Mouse (Mus musculus) ES-E14 (cell line): ENCODE measurements around the gene Prss56. TPM values are rescaled to one million over a fixed set of nuclear protein-coding genes. Genes with fewer than 3 reads are reported as not detected.

ENCODE experiments used
- DNase-seq: peaks from one replicate; pipeline ENCODE4 v3.0.0-alpha.2; 2013; ENCODE audit warnings: low read depth, low spot score
- H3K27ac ChIP-seq: 2 replicates; pipeline ENCODE4 v1.5.1; 2012; ENCODE audit warnings: low read depth, mild to moderate bottlenecking, low read length, moderate library complexity, mixed read lengths; ENCODE audit not compliant: poor library complexity, insufficient read depth, severe bottlenecking
- H3K36me3 ChIP-seq: 2 replicates; pipeline ENCODE4 v1.6.1; 2012; ENCODE audit warnings: mild to moderate bottlenecking, low read length, moderate library complexity, mixed read lengths; ENCODE audit not compliant: control insufficient read depth, poor library complexity, insufficient read depth, severe bottlenecking
- H3K4me1 ChIP-seq, 2 experiments: fragments of 150-350 bp in 1 of 2; sonication (generic) in 1 of 2; 2 replicates each; pipeline ENCODE4 v1.6.1; 2012; ENCODE audit warnings: low read length in 2 of 2, mild to moderate bottlenecking in 1 of 2, mixed read lengths in 1 of 2; ENCODE audit not compliant: control insufficient read depth in 2 of 2, insufficient read depth in 2 of 2, poor library complexity in 1 of 2
- H3K4me3 ChIP-seq, 2 experiments: fragments of 150-350 bp in 1 of 2; sonication (generic) in 1 of 2; 2 replicates each; pipeline ENCODE4 v1.5.1; 2012; ENCODE audit warnings: low read length in 2 of 2, low read depth in 1 of 2, mild to moderate bottlenecking in 1 of 2, mixed read lengths in 1 of 2; ENCODE audit not compliant: insufficient read depth in 1 of 2, poor library complexity in 1 of 2, severe bottlenecking in 1 of 2
- H3K9ac ChIP-seq: 2 replicates; pipeline ENCODE4 v1.6.1; 2012; ENCODE audit warnings: low read depth, mild to moderate bottlenecking, low read length, mixed read lengths; ENCODE audit not compliant: poor library complexity, insufficient read depth, severe bottlenecking
- H3K9me3 ChIP-seq: fragments of 150-350 bp; sonication (generic); 2 replicates; pipeline ENCODE4 v1.6.1; 2012; ENCODE audit warnings: low read depth, mild to moderate bottlenecking, low read length; ENCODE audit not compliant: control insufficient read depth, insufficient read depth
- CHD2 ChIP-seq: IDR thresholded peaks from 2 replicates; pipeline ENCODE4 v1.6.1; 2014; ENCODE audit warnings: mild to moderate bottlenecking, low read depth, low read length, inconsistent platforms
- HCFC1 ChIP-seq: IDR thresholded peaks from 2 replicates; pipeline ENCODE4 v1.6.1; 2012; ENCODE audit warnings: low read length, inconsistent platforms, borderline replicate concordance; ENCODE audit not compliant: insufficient read depth
- MAFK ChIP-seq: IDR thresholded peaks from 2 replicates; pipeline ENCODE4 v1.6.1; 2014; ENCODE audit warnings: mild to moderate bottlenecking, low read depth, low read length, inconsistent platforms; ENCODE audit not compliant: insufficient read depth
- ZC3H11A ChIP-seq: IDR thresholded peaks from 2 replicates; pipeline ENCODE4 v1.6.1; 2012; ENCODE audit warnings: low read depth, mild to moderate bottlenecking, inconsistent platforms, low read length, borderline replicate concordance
- ZNF384 ChIP-seq: IDR thresholded peaks from 2 replicates; pipeline ENCODE4 v1.6.1; 2012; ENCODE audit warnings: low read depth, low read length, inconsistent platforms
- in situ Hi-C, 2 experiments: fragments of 600-800 bp; cut with MboI; formaldehyde crosslinking; loops; one replicate each; pipeline ENCODE4 v1.15.1; 2025; ENCODE audit warnings: low sequenced_read_pairs in 2 of 2, inconsistent platforms in 1 of 2; ENCODE audit not compliant: unreplicated experiment in 2 of 2
- total RNA-seq: library from RNA; depleted of rRNA; stranded (reverse); fragments of 300-350 nt; gene quantifications from 2 replicates; pipeline ENCODE4 v1.2.3, GENCODE M21; 2012

Prss56 gene
- total RNA-seq, 1 experiment = 0.36 TPM

- DNase-seq = no peak
- H3K9me3 ChIP-seq = no peaks in the 10 kb centered on the region
- no peaks in the 10 kb centered on the region for H3K36me3 ChIP-seq
- no peak overlapping the region for H3K27ac ChIP-seq
- in situ Hi-C loops = no loop called here
- no peak overlapping the region for H3K4me3 ChIP-seq
- 0 out of 4 replicates have a peak, but pooled peaks cover 0 to 2% of the 10 kb centered on the region in 2 experiments for H3K4me1 ChIP-seq
- TF ChIP-seq ZNF384 = no peak
- H3K9ac ChIP-seq = no peak overlapping the region
Measured at GRCm38 (mm10) chr1:87198119-87199065, 15.3 kb downstream of the Prss56 start.

DNA sequence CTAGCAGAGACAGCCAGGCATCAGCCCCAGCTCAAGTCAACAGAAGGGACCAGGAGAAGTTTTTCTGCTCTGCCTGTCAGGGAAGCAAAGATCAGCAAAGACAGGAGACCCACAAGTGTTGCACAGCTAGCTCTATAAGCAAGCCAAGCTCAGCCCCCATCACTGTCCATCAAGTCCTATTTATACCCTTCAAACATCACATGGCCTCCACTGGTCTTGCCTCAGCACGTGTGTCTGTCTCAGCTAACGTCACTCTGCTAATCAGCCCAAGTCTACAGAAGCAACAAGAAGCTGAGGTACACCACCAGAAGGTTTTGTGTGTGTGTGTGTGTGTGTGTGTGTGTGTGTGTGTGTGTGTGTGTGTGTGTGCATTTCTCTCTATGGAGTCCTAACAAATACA, 17.7 kb downstream of the Prss56 start:
- Histone ChIP-seq H3K4me3 (no peak overlapping the region), H3K4me1 (peaks cover 0 to 3% of the 10 kb centered on the region in 2 experiments; a peak in 1 of 4 replicates), H3K36me3 (no peaks in the 10 kb centered on the region), H3K27ac (no peak overlapping the region), H3K9ac (no peak overlapping the region), H3K9me3 (no peaks in the 10 kb centered on the region)
- TF ChIP-seq MAFK (no peak), ZC3H11A (no peak), HCFC1 (no peak), CHD2 (no peak), ZNF384 (no peak)
- DNase-seq = no peak
- in situ Hi-C loops = no loop called here

DNA sequence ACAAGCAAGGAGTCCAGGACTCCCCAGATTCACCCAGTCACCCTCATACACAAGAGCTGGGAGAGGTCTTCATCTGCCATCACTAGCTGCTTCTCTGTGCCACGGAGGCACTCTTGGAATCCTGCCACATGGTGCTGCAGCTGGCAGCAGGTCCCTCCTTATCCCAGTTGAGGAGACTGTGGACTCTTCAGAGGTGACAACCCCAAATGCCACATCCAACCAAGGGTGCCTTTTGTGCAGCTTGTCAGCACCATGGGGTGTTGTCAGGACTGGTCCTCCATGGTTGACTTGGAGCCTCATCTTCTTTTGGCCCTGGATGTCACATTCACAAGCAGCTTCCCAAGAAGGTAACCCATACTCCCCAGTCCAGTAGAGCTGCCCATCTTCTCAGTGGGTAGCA, 18.7 kb downstream of the Prss56 start:
- in situ Hi-C loops = no loop called here
- H3K4me3 ChIP-seq = no peak overlapping the region
- DNase-seq = no peak
- TF ChIP-seq CHD2 = no peak
- no peak for TF ChIP-seq ZC3H11A
- TF ChIP-seq MAFK = no peak
- no peak for TF ChIP-seq ZNF384
- no peak for TF ChIP-seq HCFC1
- H3K36me3 ChIP-seq = no peaks in the 10 kb centered on the region
- H3K27ac ChIP-seq = no peak overlapping the region
- peaks cover 0 to 9% of the 10 kb centered on the region in 2 experiments; a peak in 1 of 4 replicates for H3K4me1 ChIP-seq
- no peak overlapping the region for H3K9ac ChIP-seq
- H3K9me3 ChIP-seq = no peaks in the 10 kb centered on the region

GRCm38 (mm10) chr1:87203779-87204178, 20.7 kb downstream of the Prss56 start:
- Histone ChIP-seq H3K4me3 (no peak overlapping the region), H3K9ac (no peak overlapping the region), H3K4me1 (peaks cover 0 to 7% of the 10 kb centered on the region in 2 experiments; a peak in 1 of 4 replicates), H3K9me3 (no peaks in the 10 kb centered on the region), H3K36me3 (no peaks in the 10 kb centered on the region), H3K27ac (no peak overlapping the region)
- TF ChIP-seq ZC3H11A (no peak), CHD2 (no peak), HCFC1 (no peak), MAFK (no peak), ZNF384 (no peak)
- DNase-seq = no peak
- in situ Hi-C loops = no loop called here
